Mouse (Mus musculus): ENCODE data around the gene Hcn2. TPM values are rescaled to one million over a fixed set of nuclear protein-coding genes. Genes with fewer than 3 reads are reported as not detected.

The Hcn2 gene
- total and polyA plus RNA-seq, 2 experiments from 2014 or later = 5.5 to 92.6 TPM

DNA sequence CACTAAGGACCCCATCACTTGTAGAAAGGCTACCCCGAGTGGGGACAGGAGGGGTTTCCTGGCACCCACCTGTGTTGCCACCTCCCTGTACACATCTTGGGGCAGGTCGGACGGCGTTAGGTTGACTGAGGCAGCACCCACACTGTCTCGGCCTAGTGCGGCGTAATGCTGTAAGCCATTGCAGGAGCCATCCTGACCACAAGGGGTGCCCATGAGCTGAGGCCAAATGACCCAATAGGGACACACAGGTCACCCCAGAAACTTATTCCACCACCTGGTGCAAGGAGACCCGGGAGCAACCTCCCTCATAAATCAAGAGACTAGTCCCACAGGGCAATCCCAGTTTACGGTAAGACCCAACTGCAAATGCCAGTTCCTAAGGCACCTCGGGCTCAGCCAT, 21.8 kb downstream of the Hcn2 start:
- Histone ChIP-seq H3K9ac (replicated peaks; ENCODE audit: low read length) (no peak overlapping the region), H3K4me3 (ENCODE audit: low read length) (no peak overlapping the region), H3K27me3 (ENCODE audit: insufficient read depth, low read length) (no peaks in the 10 kb centered on the region), H3K27ac (no peak overlapping the region), H3K4me2 (ENCODE audit: low read depth, low read length) (no peak overlapping the region), H3K36me3 (ENCODE audit: insufficient read depth, low read length) (peaks cover 73% of the 10 kb centered on the region), H3K9me3 (ENCODE audit: low read length) (peaks cover 7% of the 10 kb centered on the region; the same call in 1 of the 2 replicates), H3K4me1 (ENCODE audit: insufficient read depth, low read length) (no peaks in the 10 kb centered on the region)
- DNase-seq (ENCODE audit: low spot score) (no peak), ATAC-seq (no peak)
- WGBS = 88% methylated on average over 10 of the region's 10 CpGs
- peak; percentile 62 for TF ChIP-seq CTCF (IDR thresholded peaks at IDR 0.05; ENCODE audit: low read depth)

DNA sequence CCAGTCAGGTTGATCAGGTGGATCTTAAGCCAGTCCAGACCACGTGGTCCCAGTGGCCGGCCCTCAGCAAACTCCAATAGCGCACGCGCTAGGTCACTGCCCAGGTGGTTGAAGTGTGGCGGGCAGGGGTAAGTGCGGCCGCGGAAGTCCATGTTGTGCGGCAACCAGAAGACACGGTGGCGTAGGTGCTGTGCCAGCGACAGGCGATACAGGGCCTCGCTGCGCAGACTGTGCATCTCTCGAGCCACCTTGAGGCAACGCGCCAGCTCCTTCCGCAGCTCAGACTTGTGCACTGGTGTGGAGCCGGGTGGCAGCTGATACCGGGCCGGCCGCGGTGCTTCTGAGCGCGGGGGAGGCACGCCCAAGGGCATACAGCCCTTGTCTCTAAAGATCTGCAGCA, 22.8 kb downstream of the Hcn2 start:
- H3K36me3 ChIP-seq (ENCODE audit: insufficient read depth, low read length) = peaks cover 68% of the 10 kb centered on the region
- WGBS = 97% methylated on average over 28 of the region's 28 CpGs
- no peak for TF ChIP-seq CTCF (IDR thresholded peaks at IDR 0.05; ENCODE audit: low read depth)
- H3K4me3 ChIP-seq (ENCODE audit: low read length) = no peak overlapping the region
- no peak overlapping the region for H3K27ac ChIP-seq
- H3K27me3 ChIP-seq (ENCODE audit: insufficient read depth, low read length) = no peaks in the 10 kb centered on the region
- ATAC-seq = no peak
- H3K4me2 ChIP-seq (ENCODE audit: low read depth, low read length) = no peak overlapping the region
- peaks cover 7% of the 10 kb centered on the region; the same call in 1 of the 2 replicates for H3K9me3 ChIP-seq (ENCODE audit: low read length)
- H3K9ac ChIP-seq (replicated peaks; ENCODE audit: low read length) = no peak overlapping the region
- no peak for DNase-seq (ENCODE audit: low spot score)
- H3K4me1 ChIP-seq (ENCODE audit: insufficient read depth, low read length) = no peaks in the 10 kb centered on the region

DNA sequence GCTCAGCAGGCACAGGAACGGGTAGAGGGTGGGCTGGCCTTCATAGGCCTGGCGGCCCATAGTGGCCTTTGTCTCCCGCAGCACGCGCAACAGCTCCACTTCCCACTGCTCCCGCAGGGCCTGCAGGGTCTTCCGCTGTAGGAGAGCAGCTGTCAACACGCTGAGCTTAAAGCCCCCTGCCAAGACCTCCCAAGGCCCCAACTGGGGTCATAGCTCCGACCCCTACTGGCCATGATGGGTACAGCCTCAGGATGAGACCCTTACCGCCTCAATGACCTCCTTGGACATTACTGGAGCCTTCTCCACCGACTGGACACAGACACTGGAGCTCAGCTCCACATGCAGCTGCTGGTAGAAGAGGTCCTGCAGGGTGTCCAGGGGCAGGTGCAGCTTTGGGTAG, 24.4 kb downstream of the Hcn2 start:
- ATAC-seq (no peak), DNase-seq (ENCODE audit: low spot score) (no peak)
- 49% methylated on average over 11 of the region's 11 CpGs for WGBS
- Histone ChIP-seq H3K27me3 (ENCODE audit: insufficient read depth, low read length) (no peaks in the 10 kb centered on the region), H3K4me3 (ENCODE audit: low read length) (no peak overlapping the region), H3K36me3 (ENCODE audit: insufficient read depth, low read length) (peaks cover 57% of the 10 kb centered on the region), H3K9ac (replicated peaks; ENCODE audit: low read length) (no peak overlapping the region), H3K9me3 (ENCODE audit: low read length) (peaks cover 7% of the 10 kb centered on the region; the same call in 1 of the 2 replicates), H3K27ac (no peak overlapping the region), H3K4me2 (ENCODE audit: low read depth, low read length) (no peak overlapping the region), H3K4me1 (ENCODE audit: insufficient read depth, low read length) (no peaks in the 10 kb centered on the region; the same call in 1 of the 2 replicates)
- peak; percentile 39 for TF ChIP-seq CTCF (IDR thresholded peaks at IDR 0.05; ENCODE audit: low read depth)

DNA sequence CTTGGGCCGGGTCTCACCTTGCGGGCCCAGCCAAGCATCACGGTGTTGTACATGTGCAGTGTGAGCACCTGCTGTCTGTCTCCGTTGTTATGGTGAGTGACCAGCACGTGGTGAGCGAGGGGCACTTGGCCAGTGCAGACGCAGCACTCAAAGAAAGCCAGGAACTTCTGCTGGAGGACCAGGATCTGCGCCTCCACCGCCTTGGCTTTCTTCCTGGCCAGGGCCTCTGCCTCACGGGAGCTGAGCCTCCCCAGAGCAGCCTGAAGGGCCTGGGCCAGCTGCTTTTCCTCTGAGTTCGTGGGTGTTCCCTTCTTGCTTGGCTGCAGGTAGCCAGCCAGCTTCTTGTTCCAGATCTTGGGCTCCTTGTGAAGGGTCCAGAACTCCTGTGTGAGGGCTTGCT, 26.7 kb downstream of the Hcn2 start:
- Histone ChIP-seq H3K9me3 (ENCODE audit: low read length) (peaks cover 7% of the 10 kb centered on the region; the same call in 1 of the 2 replicates), H3K27ac (no peak overlapping the region), H3K27me3 (ENCODE audit: insufficient read depth, low read length) (no peaks in the 10 kb centered on the region), H3K4me3 (ENCODE audit: low read length) (no peak overlapping the region), H3K36me3 (ENCODE audit: insufficient read depth, low read length) (peaks cover 38% of the 10 kb centered on the region), H3K4me2 (ENCODE audit: low read depth, low read length) (no peak overlapping the region), H3K4me1 (ENCODE audit: insufficient read depth, low read length) (peaks cover 3% of the 10 kb centered on the region; the same call in 1 of the 2 replicates), H3K9ac (replicated peaks; ENCODE audit: low read length) (no peak overlapping the region)
- DNase-seq (ENCODE audit: low spot score) (no peak), ATAC-seq (no peak)
- no peak for TF ChIP-seq CTCF (IDR thresholded peaks at IDR 0.05; ENCODE audit: low read depth)
- 92% methylated on average over 11 of the region's 11 CpGs for WGBS

DNA sequence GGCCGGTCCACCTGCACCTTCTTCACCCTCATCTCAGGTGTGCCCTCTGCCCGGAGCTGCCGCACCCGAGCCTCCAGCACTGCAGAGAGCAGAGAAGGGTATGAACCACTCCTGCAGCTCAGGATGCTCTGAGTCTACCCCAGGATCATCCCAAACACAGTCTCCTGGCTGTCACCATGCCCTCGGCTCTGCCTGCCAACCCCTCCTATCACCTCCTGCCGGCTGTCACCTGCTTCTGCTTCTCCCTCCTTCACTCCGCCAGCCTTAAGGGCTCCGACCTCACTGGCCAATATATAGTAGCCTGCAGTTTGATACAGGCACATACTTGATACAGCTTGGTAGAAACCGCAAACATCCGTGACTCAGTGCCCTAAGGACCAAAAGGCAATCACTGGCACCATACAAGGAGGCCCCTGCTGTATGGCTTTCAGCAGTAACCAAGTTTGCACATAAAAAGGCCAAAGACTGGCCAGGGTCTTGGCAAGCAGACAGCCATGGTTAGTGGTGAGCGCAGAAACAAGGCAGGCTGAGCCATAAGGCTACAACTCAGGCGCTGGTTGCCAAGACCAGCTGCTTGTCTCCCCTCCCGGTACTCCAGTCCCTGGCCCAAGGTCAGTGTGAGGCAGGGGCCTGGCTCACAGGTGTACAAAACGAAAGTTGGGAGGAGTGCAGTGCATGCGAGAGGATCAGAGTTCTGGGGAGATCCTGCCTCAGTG, 27.4 kb downstream of the Hcn2 start:
- H3K9ac ChIP-seq (replicated peaks; ENCODE audit: low read length) = no peak overlapping the region
- H3K4me3 ChIP-seq (ENCODE audit: low read length) = no peak overlapping the region
- no peak for ATAC-seq
- TF ChIP-seq CTCF (IDR thresholded peaks at IDR 0.05; ENCODE audit: low read depth) = no peak
- H3K36me3 ChIP-seq (ENCODE audit: insufficient read depth, low read length) = peaks cover 32% of the 10 kb centered on the region
- H3K9me3 ChIP-seq (ENCODE audit: low read length) = peaks cover 7% of the 10 kb centered on the region; the same call in 1 of the 2 replicates
- H3K27ac ChIP-seq = no peak overlapping the region
- no peak overlapping the region for H3K4me2 ChIP-seq (ENCODE audit: low read depth, low read length)
- H3K27me3 ChIP-seq (ENCODE audit: insufficient read depth, low read length) = no peaks in the 10 kb centered on the region
- 92% methylated on average over 15 of the region's 15 CpGs for WGBS
- H3K4me1 ChIP-seq (ENCODE audit: insufficient read depth, low read length) = peaks cover 3% of the 10 kb centered on the region; the same call in 1 of the 2 replicates
- DNase-seq (ENCODE audit: low spot score) = no peak

DNA sequence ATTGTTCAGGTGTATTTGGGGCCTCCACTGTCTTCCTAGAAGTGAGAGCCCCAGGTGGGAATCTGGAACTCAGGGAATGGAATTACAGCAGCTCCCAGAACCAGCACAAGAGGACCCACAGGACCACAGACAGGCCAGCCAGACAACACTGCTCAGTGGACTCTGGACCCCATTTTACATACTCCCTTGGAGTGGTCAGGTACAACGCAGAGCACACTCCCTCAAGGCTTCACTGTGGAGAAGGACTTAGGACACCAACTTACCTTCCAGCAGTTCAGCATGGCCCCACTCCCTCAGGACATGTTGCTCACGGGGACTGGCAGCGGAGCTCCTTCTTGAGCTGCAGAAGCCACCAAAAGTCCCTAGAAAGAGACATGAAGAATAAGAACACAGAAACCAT, 29.0 kb downstream of the Hcn2 start:
- 87% methylated on average over 3 of the region's 3 CpGs for WGBS
- Histone ChIP-seq H3K9ac (replicated peaks; ENCODE audit: low read length) (0 out of 2 replicates have a peak overlapping the region, but pooled peaks have one; percentile 10), H3K4me2 (ENCODE audit: low read depth, low read length) (peak overlapping the region; percentile 77), H3K4me3 (ENCODE audit: low read length) (no peak overlapping the region), H3K36me3 (ENCODE audit: insufficient read depth, low read length) (peaks cover 16% of the 10 kb centered on the region), H3K27ac (no peak overlapping the region), H3K27me3 (ENCODE audit: insufficient read depth, low read length) (no peaks in the 10 kb centered on the region), H3K9me3 (ENCODE audit: low read length) (no peaks in the 10 kb centered on the region), H3K4me1 (ENCODE audit: insufficient read depth, low read length) (peaks cover 3% of the 10 kb centered on the region; the same call in 1 of the 2 replicates)
- no peak for ATAC-seq
- no peak for DNase-seq (ENCODE audit: low spot score)
- TF ChIP-seq CTCF (IDR thresholded peaks at IDR 0.05; ENCODE audit: low read depth) = no peak
